Mouse (Mus musculus) hindbrain, embryonic 10.5 days (tissue): ENCODE data around the gene Mcu. TPM values are rescaled to one million over a fixed set of nuclear protein-coding genes. Genes with fewer than 3 reads are reported as not detected.

Experiments used
- DNase-seq: peaks from one replicate; pipeline ENCODE4 v3.0.0-alpha.2; 2017; ENCODE audit warnings: low spot score
- H3K27ac ChIP-seq: fragments of 300-500 bp; sonication (generic); 2 replicates; pipeline ENCODE4 v1.5.1; 2016; ENCODE audit warnings: mild to moderate bottlenecking, moderate library complexity
- H3K27me3 ChIP-seq: fragments of 300-500 bp; sonication (generic); 2 replicates; pipeline ENCODE4 v1.6.1; 2016; ENCODE audit warnings: mild to moderate bottlenecking; ENCODE audit not compliant: poor library complexity, insufficient read depth, severe bottlenecking
- H3K36me3 ChIP-seq: fragments of 300-500 bp; sonication (generic); 2 replicates; pipeline ENCODE4 v1.6.1; 2016; ENCODE audit warnings: mild to moderate bottlenecking, moderate library complexity
- H3K4me1 ChIP-seq: fragments of 300-500 bp; sonication (generic); replicated peaks from 2 replicates; pipeline ENCODE4 v1.6.1; 2016; ENCODE audit warnings: mild to moderate bottlenecking
- H3K4me3 ChIP-seq: fragments of 300-500 bp; sonication (generic); 2 replicates; pipeline ENCODE4 v1.5.1; 2016; ENCODE audit warnings: mild to moderate bottlenecking, moderate library complexity
- H3K9me3 ChIP-seq: fragments of 300-500 bp; sonication (generic); 2 replicates; pipeline ENCODE4 v1.6.1; 2016; ENCODE audit warnings: mild to moderate bottlenecking, moderate library complexity
- whole genome bisulfite sequencing: fragments of 180-500 bp; shearing (Covaris S2); methylation state at CpG from one replicate; pipeline ENCODE4 v1.1.7; 2016; 5-methylcytosine and 5-hydroxymethylcytosine counted together
- polyA plus RNA-seq: library from polyadenylated mRNA; unstranded; fragments of >200 nt; fragmentation: Nextera tagmentation; extraction: Ambion mirVana; gene quantifications from 2 replicates; pipeline ENCODE4 v1.2.1, GENCODE M21; 2016

Gene Mcu
- polyA plus RNA-seq, 1 experiment from 2014 or later = 18.6 TPM

DNA sequence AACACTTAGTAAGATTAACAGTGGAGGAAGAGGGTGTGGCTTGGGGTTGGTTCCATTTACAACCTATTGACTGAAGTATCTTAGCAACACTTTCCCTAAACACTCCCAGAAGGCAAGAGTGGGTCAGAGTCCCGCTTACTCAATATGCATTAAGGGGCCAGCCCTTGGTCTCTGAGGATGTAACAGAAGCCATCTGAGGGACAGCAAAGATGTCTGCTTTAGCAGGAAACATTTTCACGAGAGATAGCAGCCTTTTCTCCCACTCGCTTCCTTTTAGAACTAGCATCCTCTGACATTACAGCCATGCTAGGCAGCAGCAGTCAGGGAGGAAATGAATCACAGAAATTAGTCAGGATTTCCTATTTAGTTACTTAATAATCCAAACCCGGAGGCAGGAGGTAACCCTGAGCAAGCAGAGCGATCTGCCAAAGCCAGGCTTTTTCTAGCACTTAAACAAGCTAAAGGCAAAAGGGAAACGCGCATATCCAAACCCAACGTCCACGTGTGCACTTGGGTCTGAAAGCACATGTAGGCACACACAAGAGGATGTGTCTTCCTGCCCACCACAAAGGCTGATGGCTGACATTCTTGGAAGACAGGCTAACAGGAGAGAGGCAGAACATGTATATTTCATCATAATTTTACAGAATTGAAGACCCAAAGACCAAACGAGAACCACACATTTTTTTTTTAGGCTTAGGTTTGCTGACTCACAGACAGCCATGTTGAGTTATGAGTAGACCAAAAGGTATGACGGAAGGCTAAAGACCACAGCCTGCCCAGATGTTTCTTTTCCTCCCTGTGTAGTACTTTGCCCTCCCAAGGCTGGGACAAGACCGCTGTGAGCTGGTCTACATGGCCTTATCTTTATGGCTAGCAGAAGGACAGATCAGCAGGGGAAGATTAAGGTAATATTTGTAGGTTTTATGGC lies 38.4 kb downstream of the Mcu start:
- Histone ChIP-seq H3K4me1 (peaks cover 11% of the 10 kb centered on the region), H3K27me3 (no peaks in the 10 kb centered on the region), H3K9me3 (peaks cover 14% of the 10 kb centered on the region), H3K4me3 (no peak overlapping the region), H3K27ac (peak overlapping the region; percentile 69), H3K36me3 (no peaks in the 10 kb centered on the region)
- peak; percentile 30 for DNase-seq
- 72% methylated on average over 12 of the region's 12 CpGs for whole genome bisulfite sequencing

DNA sequence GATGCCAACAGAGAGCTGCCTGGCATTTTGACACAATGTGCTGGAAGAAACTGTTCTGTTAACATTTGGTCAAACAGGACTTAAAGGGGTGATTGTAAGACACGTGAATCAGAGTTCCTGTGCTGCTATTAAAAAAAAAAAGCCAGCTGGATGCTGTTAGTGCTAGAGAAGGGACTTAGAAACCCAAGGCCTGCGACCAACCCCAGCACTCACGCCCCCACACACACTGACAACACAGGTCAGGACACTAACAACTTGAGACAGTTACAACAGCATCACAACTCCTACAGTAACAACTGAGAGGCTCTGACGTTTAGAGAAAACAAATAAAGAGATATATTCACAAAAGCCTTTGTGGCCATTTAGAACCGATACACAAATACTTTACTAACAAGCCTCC lies 40.2 kb downstream of the Mcu start:
- H3K36me3 ChIP-seq = no peaks in the 10 kb centered on the region
- no peak overlapping the region for H3K4me3 ChIP-seq
- DNase-seq = no peak
- 67% methylated on average over 5 of the region's 5 CpGs for WGBS
- peaks cover 11% of the 10 kb centered on the region for H3K4me1 ChIP-seq
- peaks cover 24% of the 10 kb centered on the region for H3K9me3 ChIP-seq
- H3K27ac ChIP-seq = no peak overlapping the region; the same call in 1 of the 2 replicates
- H3K27me3 ChIP-seq = no peaks in the 10 kb centered on the region

DNA sequence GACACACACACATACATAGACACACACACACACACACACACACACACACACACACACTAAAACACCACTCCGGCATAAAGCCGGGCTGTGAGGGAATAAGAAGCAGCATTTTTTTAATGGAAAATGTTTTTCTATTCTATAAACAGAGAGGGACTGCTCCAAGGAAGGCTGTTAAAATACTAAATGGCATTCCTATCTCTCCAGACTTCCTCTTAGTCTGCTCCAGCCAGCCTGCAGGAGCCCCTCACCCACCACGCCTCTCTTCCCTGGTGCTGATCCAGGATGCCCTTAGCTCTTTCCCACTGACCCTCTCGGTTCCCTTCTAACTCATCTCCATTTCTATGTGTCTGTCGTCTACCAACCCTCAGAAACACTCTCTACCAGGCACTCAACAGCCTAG lies 44.5 kb downstream of the Mcu start:
- Histone ChIP-seq H3K4me3 (no peak overlapping the region), H3K27ac (no peak overlapping the region), H3K27me3 (no peaks in the 10 kb centered on the region), H3K9me3 (peaks cover 24% of the 10 kb centered on the region), H3K36me3 (no peaks in the 10 kb centered on the region), H3K4me1 (peaks cover 8% of the 10 kb centered on the region)
- 90% methylated on average over 5 of the region's 5 CpGs for WGBS
- DNase-seq = no peak

DNA sequence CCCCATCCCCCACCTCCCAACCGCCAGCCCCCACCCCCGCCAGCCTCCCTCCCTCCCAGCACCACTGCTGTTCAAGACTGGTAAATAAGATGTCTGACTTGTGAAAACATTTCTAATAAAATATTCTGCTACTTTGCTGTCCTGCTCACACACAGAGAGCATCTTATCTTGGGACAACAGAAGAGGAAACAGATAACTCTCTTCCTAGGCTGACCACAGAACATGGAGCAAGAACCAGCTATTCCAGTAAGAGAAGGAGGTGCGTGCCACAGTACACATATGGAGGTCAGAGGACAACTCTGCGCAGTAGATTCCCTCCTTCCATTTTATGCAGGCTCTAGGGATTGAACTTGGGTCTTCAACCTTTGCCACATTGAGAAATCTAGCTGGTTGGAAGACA lies 45.2 kb downstream of the Mcu start:
- Histone ChIP-seq H3K4me3 (no peak overlapping the region), H3K36me3 (no peaks in the 10 kb centered on the region), H3K27ac (no peak overlapping the region), H3K9me3 (peaks cover 24% of the 10 kb centered on the region), H3K4me1 (peaks cover 8% of the 10 kb centered on the region), H3K27me3 (no peaks in the 10 kb centered on the region)
- no peak for DNase-seq
- WGBS = 88% methylated on average over 4 of the region's 4 CpGs

- Histone ChIP-seq H3K9me3 (peaks cover 24% of the 10 kb centered on the region), H3K36me3 (no peaks in the 10 kb centered on the region), H3K27ac (no peak overlapping the region), H3K4me1 (peaks cover 8% of the 10 kb centered on the region), H3K27me3 (no peaks in the 10 kb centered on the region), H3K4me3 (no peak overlapping the region)
- 91% methylated on average over 2 of the region's 2 CpGs for WGBS
- DNase-seq = no peak
Measured at GRCm38 (mm10) chr10:59570780-59571179, 45.7 kb downstream of the Mcu start.

GRCm38 (mm10) chr10:59570360-59570759 lies 46.1 kb downstream of the Mcu start:
- WGBS = 89% methylated on average over 6 of the region's 6 CpGs
- no peak overlapping the region for H3K4me3 ChIP-seq
- no peak overlapping the region for H3K27ac ChIP-seq
- DNase-seq = no peak
- H3K9me3 ChIP-seq = peaks cover 24% of the 10 kb centered on the region
- peaks cover 8% of the 10 kb centered on the region for H3K4me1 ChIP-seq
- no peaks in the 10 kb centered on the region for H3K27me3 ChIP-seq
- no peaks in the 10 kb centered on the region for H3K36me3 ChIP-seq

- H3K27me3 ChIP-seq = no peaks in the 10 kb centered on the region
- 88% methylated on average over 1 of the region's 1 CpGs for WGBS
- DNase-seq = no peak
- H3K4me3 ChIP-seq = no peak overlapping the region
- H3K27ac ChIP-seq = no peak overlapping the region
- peaks cover 8% of the 10 kb centered on the region for H3K4me1 ChIP-seq
- no peaks in the 10 kb centered on the region for H3K36me3 ChIP-seq
- H3K9me3 ChIP-seq = peaks cover 24% of the 10 kb centered on the region
Measured at GRCm38 (mm10) chr10:59569481-59569869, 47.0 kb downstream of the Mcu start.

DNA sequence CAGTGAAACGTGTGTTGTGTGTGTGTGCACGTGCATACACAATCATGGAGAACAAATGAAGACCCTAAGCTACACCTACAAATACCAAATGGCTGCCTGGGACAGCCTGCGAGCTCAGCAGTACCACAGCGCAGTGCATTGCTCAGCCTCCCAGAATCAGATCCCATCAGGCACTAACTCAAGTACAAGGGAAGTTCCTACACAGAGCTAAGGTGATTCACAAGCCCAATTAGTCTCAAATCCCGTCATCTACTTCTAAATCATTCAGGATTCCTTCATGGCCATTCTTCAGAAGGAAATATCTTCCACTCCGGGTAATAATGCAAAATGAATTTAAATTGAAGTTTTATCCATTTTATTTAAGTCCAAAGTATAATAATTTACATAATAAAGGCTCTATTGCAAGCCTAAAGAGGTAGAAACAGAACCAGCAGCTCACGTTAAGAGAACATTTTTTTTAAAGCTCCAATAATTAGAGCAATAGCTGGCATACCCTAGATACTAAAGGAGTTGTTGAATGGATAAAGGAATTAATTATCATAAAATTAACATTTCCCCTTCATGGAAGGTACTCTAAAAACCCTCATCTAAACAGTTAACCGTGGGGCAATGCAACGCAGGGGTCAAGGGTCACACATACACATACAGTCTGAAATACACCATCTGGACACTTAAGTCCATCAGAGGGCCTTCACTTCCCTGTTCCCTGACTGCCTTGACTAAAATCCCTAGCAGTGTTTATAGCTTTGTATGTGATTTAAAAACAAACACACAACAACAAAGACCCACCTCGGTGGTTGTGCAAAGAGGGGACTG lies 47.6 kb downstream of the Mcu start:
- 77% methylated on average over 10 of the region's 10 CpGs for WGBS
- Histone ChIP-seq H3K4me3 (no peak overlapping the region), H3K4me1 (peaks cover 8% of the 10 kb centered on the region), H3K9me3 (peaks cover 18% of the 10 kb centered on the region), H3K27me3 (no peaks in the 10 kb centered on the region), H3K27ac (no peak overlapping the region), H3K36me3 (no peaks in the 10 kb centered on the region)
- no peak for DNase-seq

GRCm38 (mm10) chr10:59566968-59567367 lies 49.5 kb downstream of the Mcu start:
- H3K36me3 ChIP-seq = no peaks in the 10 kb centered on the region

GRCm38 (mm10) chr10:59565995-59566410 lies 50.5 kb downstream of the Mcu start:
- no peaks in the 10 kb centered on the region for H3K36me3 ChIP-seq
- no peak overlapping the region for H3K27ac ChIP-seq
- DNase-seq = no peak
- 84% methylated on average over 2 of the region's 2 CpGs for WGBS
- H3K27me3 ChIP-seq = no peaks in the 10 kb centered on the region
- H3K4me3 ChIP-seq = no peak overlapping the region
- H3K9me3 ChIP-seq = no peaks in the 10 kb centered on the region
- peaks cover 8% of the 10 kb centered on the region for H3K4me1 ChIP-seq

More at GRCm38 (mm10) chr10:59566968-59567367, 49.5 kb downstream of the Mcu start:
- Histone ChIP-seq H3K27me3 (no peaks in the 10 kb centered on the region), H3K27ac (no peak overlapping the region), H3K9me3 (0 out of 2 replicates have a peak, but pooled peaks cover under 1% of the 10 kb centered on the region), H3K4me3 (no peak overlapping the region), H3K4me1 (peaks cover 8% of the 10 kb centered on the region)
- no peak for DNase-seq
- 95% methylated on average over 13 of the region's 13 CpGs for WGBS

DNA sequence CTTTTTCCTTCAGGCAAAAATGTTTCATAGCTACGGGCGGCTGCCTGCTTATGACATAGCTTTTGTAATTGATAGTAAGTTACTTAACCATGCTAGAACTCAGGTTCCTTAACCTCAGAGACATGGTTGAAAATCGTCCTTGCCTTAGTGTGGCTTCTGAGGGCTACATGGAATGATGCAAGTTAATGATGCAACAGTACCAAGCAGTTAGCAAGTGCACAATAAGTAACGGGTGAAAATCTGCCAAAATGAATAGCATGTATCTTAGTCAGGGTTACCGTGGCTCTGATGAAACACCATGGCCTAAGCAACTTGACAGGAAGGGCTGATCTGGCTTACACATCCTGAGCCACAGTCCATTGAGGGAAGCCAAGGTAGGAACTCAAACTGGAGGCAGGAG lies 51.9 kb downstream of the Mcu start:
- H3K36me3 ChIP-seq = no peaks in the 10 kb centered on the region
- no peak overlapping the region for H3K27ac ChIP-seq
- 84% methylated on average over 5 of the region's 5 CpGs for WGBS
- H3K4me1 ChIP-seq = peaks cover 8% of the 10 kb centered on the region
- DNase-seq = no peak
- H3K4me3 ChIP-seq = no peak overlapping the region
- H3K27me3 ChIP-seq = no peaks in the 10 kb centered on the region
- no peaks in the 10 kb centered on the region for H3K9me3 ChIP-seq

DNA sequence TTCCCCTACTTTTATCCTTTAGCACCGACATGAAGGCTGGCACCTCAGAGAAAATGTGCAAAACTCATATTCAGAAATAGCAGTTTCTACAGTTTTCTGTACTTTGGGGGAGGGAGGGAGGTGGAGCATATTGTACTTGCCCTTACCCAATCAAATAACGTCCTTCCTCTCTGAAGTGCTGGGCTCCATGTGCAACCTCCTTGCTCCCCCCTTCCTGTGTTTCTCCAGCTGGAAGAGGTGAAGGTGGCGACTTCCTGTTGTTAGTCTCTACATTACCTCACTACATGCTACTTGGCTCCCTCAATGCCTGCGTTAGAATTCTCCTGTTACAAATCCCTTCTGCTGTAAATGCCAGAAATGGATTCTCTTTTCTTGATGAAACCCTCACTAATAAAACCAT lies 54.0 kb downstream of the Mcu start:
- Histone ChIP-seq H3K36me3 (no peaks in the 10 kb centered on the region), H3K4me1 (no peaks in the 10 kb centered on the region), H3K9me3 (no peaks in the 10 kb centered on the region), H3K27me3 (no peaks in the 10 kb centered on the region), H3K4me3 (no peak overlapping the region), H3K27ac (no peak overlapping the region)
- DNase-seq = no peak
- WGBS = 84% methylated on average over 4 of the region's 4 CpGs

DNA sequence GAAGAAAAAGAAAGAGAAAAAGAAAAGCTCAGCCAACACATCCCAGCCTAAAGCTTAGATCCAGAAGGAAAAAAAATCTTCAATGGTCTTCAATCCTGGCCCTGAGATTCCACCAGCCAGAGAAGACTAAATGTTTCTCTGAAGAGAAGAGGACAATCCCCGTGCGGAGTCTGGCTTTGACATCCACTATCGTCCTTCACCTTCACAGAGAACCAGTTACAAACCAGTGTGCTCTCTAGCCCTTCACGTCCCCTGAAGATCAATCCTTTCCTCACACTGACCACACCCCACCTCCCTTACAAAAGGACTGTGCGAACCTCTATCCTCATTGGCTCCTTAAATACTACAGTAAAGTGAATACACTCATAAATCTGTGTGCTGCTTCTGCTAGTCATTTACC lies 56.4 kb downstream of the Mcu start:
- 93% methylated on average over 5 of the region's 5 CpGs for whole genome bisulfite sequencing
- DNase-seq = no peak
- H3K27ac ChIP-seq = no peak overlapping the region
- 0 out of 2 replicates have a peak, but pooled peaks cover 6% of the 10 kb centered on the region for H3K4me1 ChIP-seq
- no peak overlapping the region for H3K4me3 ChIP-seq
- H3K36me3 ChIP-seq = no peaks in the 10 kb centered on the region
- H3K9me3 ChIP-seq = no peaks in the 10 kb centered on the region
- H3K27me3 ChIP-seq = no peaks in the 10 kb centered on the region
